Mouse (Mus musculus) liver, embryonic 13.5 days (tissue): Measurements from ENCODE around the gene Gm3336. TPM values are rescaled to one million over a fixed set of nuclear protein-coding genes. Genes with fewer than 3 reads are reported as not detected.

Source experiments
- ATAC-seq: fragments of 200-750 bp; cut with Nextera tagmentation; 2 replicates; pipeline ENCODE4 v1.8.0; 2017; ENCODE audit warnings: low read depth, mild to moderate bottlenecking, moderate number of reproducible peaks, moderate library complexity
- DNase-seq: peaks from one replicate; pipeline ENCODE4 v3.0.0; 2022
- H3K27ac ChIP-seq: fragments of 300-500 bp; sonication (generic); 2 replicates; pipeline ENCODE4 v1.5.1; 2015; ENCODE audit warnings: moderate library complexity, mild to moderate bottlenecking, inconsistent platforms
- H3K27me3 ChIP-seq: fragments of 300-500 bp; sonication (generic); 2 replicates; pipeline ENCODE4 v1.6.1; 2015; ENCODE audit warnings: mild to moderate bottlenecking, inconsistent platforms
- H3K36me3 ChIP-seq: fragments of 300-500 bp; sonication (generic); 2 replicates; pipeline ENCODE4 v1.6.1; 2015; ENCODE audit warnings: mild to moderate bottlenecking, inconsistent platforms
- H3K4me1 ChIP-seq: fragments of 300-500 bp; sonication (generic); replicated peaks from 2 replicates; pipeline ENCODE4 v1.6.1; 2015; ENCODE audit warnings: inconsistent platforms
- H3K4me2 ChIP-seq: fragments of 300-500 bp; sonication (generic); 2 replicates; pipeline ENCODE4 v1.6.1; 2015; ENCODE audit warnings: inconsistent platforms, mild to moderate bottlenecking, moderate library complexity
- H3K4me3 ChIP-seq: fragments of 300-500 bp; sonication (generic); replicated peaks from 2 replicates; pipeline ENCODE4 v1.5.1; 2015; ENCODE audit warnings: mild to moderate bottlenecking, inconsistent platforms
- H3K9ac ChIP-seq: fragments of 300-500 bp; sonication (generic); 2 replicates; pipeline ENCODE4 v1.6.1; 2015; ENCODE audit warnings: mild to moderate bottlenecking, inconsistent platforms
- H3K9me3 ChIP-seq: fragments of 300-500 bp; sonication (generic); replicated peaks from 2 replicates; pipeline ENCODE4 v1.6.1; 2016; ENCODE audit warnings: inconsistent platforms
- WGBS: fragments of 180-500 bp; shearing (Covaris S2); methylation state at CpG from one replicate; pipeline ENCODE4 v1.1.7; 2015; ENCODE audit not compliant: insufficient replicate concordance; 5-methylcytosine and 5-hydroxymethylcytosine counted together
- polyA plus RNA-seq: library from polyadenylated mRNA; unstranded; fragments of >200 nt; fragmentation: Nextera tagmentation; extraction: Ambion mirVana; gene quantifications from 2 replicates; pipeline ENCODE4 v1.2.1, GENCODE M21; 2015

Gm3336 gene
- polyA plus RNA-seq, 1 experiment from 2014 or later = not detected

- ATAC-seq (no peak), DNase-seq (no peak)
- H3K27me3 ChIP-seq = peaks cover 86% of the 10 kb centered on the region
- H3K4me3 ChIP-seq = no peak overlapping the region
- H3K9me3 ChIP-seq = no peaks in the 10 kb centered on the region
- no peak overlapping the region for H3K4me2 ChIP-seq
- H3K27ac ChIP-seq = no peak overlapping the region
- WGBS = 52% methylated on average over 11 of the region's 11 CpGs
- H3K36me3 ChIP-seq = no peaks in the 10 kb centered on the region
- peaks cover 18% of the 10 kb centered on the region for H3K4me1 ChIP-seq
- H3K9ac ChIP-seq = no peak overlapping the region
Observed at GRCm38 (mm10) chr8:70742176-70742575, 23.8 kb downstream of the Gm3336 start.

- peaks cover 18% of the 10 kb centered on the region for H3K4me1 ChIP-seq
- DNase-seq (no peak), ATAC-seq (0 out of 2 replicates have a peak, but pooled peaks have one; percentile 11)
- no peaks in the 10 kb centered on the region for H3K36me3 ChIP-seq
- H3K27me3 ChIP-seq = peaks cover 86% of the 10 kb centered on the region
- H3K9ac ChIP-seq = no peak overlapping the region
- 3% methylated on average over 38 of the region's 38 CpGs for WGBS
- peak overlapping the region; percentile 23; the same call in 1 of the 2 replicates for H3K4me3 ChIP-seq
- no peak overlapping the region for H3K27ac ChIP-seq
- H3K9me3 ChIP-seq = no peaks in the 10 kb centered on the region
- peak overlapping the region; percentile 44 for H3K4me2 ChIP-seq
Observed at GRCm38 (mm10) chr8:70742981-70743655, 24.8 kb downstream of the Gm3336 start.

- H3K4me3 ChIP-seq = peak overlapping the region; percentile 23
- H3K27me3 ChIP-seq = peaks cover 90% of the 10 kb centered on the region
- ATAC-seq (0 out of 2 replicates have a peak, but pooled peaks have one; percentile 8), DNase-seq (no peak)
- no peaks in the 10 kb centered on the region for H3K36me3 ChIP-seq
- H3K4me1 ChIP-seq = peaks cover 18% of the 10 kb centered on the region
- 4% methylated on average over 48 of the region's 48 CpGs for WGBS
- peak overlapping the region; percentile 44 for H3K4me2 ChIP-seq
- H3K9ac ChIP-seq = peak overlapping the region; percentile 0; the same call in 1 of the 2 replicates
- no peak overlapping the region for H3K27ac ChIP-seq
- H3K9me3 ChIP-seq = no peaks in the 10 kb centered on the region
Observed at GRCm38 (mm10) chr8:70743656-70744590, 25.6 kb downstream of the Gm3336 start.

DNA sequence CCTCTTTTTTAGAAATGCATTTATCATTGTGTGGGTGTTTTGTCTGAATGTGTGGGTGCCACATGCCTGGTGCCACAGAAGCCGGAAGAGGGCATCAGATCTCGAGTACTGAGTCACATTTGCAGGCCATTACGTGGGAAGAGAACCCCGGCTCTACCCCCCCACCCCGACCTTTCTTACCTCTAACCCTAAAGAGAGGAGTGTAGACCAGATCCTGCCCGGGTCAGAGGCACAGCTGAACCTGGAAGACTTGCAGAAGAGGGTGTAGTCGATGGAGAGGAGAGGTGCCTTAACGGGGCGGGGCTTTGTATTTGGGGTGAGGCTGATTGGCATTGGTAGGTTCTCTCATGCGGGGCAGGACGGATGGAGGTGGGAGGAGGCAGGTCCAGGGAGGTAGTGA is 26.5 kb downstream of the Gm3336 start:
- Histone ChIP-seq H3K36me3 (no peaks in the 10 kb centered on the region), H3K4me2 (no peak overlapping the region), H3K27ac (no peak overlapping the region), H3K4me1 (peaks cover 18% of the 10 kb centered on the region), H3K9ac (no peak overlapping the region), H3K27me3 (peaks cover 97% of the 10 kb centered on the region), H3K4me3 (no peak overlapping the region), H3K9me3 (no peaks in the 10 kb centered on the region)
- ATAC-seq (no peak), DNase-seq (no peak)
- 32% methylated on average over 11 of the region's 11 CpGs for WGBS

DNA sequence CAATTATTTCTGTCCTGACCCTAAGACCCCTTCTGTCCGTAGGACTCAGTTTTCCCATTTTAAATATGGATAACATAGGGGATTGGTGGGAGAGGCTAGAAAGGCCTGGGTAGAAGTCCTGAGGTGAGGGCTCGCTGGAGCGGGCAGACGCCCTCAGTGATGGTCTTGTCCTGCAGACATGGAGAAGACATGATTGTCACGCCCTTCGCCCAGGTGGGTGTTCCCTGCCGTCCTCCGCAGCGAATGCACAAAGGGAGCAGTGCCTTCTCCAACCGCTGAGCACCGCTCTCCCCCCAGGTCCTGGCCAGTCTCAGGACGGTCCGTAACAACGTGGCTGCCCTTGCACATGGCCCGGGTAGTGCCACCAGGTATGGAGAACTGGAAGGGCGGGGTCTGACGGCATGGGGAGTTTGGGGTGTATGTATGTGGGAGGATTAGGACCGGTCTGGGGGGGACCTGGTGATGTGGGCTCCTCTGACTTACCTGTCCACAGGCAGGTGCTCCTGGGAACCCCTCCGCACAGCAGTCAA is 27.4 kb downstream of the Gm3336 start:
- peaks cover 99% of the 10 kb centered on the region for H3K27me3 ChIP-seq
- no peaks in the 10 kb centered on the region for H3K9me3 ChIP-seq
- DNase-seq = no peak
- ATAC-seq = no peak
- H3K36me3 ChIP-seq = no peaks in the 10 kb centered on the region
- no peak overlapping the region for H3K27ac ChIP-seq
- peaks cover 18% of the 10 kb centered on the region for H3K4me1 ChIP-seq
- no peak overlapping the region for H3K4me2 ChIP-seq
- H3K4me3 ChIP-seq = no peak overlapping the region
- no peak overlapping the region for H3K9ac ChIP-seq
- WGBS = 43% methylated on average over 19 of the region's 19 CpGs

DNA sequence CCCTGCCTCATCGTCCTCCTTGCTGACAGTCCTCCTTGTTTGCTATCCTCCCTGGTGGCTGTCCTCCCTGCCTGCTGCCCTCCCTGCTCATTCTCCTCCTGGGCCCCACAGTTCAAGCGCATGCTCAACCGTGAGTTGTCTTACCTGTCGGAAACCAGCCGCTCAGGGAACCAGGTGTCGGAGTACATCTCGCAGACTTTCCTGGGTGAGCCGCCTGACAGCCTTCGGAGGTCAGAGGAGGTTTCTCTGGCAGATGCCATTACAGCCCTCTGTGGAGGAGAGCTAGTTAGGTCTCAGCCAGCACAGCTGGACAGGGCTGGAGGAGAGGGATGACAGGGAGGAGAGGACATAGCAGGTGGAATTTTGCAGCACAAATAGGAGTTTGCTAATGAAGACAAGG is 28.3 kb downstream of the Gm3336 start:
- DNase-seq = no peak
- 63% methylated on average over 9 of the region's 9 CpGs for WGBS
- ATAC-seq = no peak

GRCm38 (mm10) chr8:70747211-70747890 is 29.0 kb downstream of the Gm3336 start:
- no peak for ATAC-seq
- 71% methylated on average over 18 of the region's 18 CpGs for WGBS

More for the DNA sequence above, 28.3 kb downstream of the Gm3336 start:
- Histone ChIP-seq H3K36me3 (no peaks in the 10 kb centered on the region), H3K27ac (no peak overlapping the region), H3K27me3 (peaks cover 90% of the 10 kb centered on the region), H3K4me1 (peaks cover 18% of the 10 kb centered on the region), H3K4me3 (no peak overlapping the region), H3K9me3 (no peaks in the 10 kb centered on the region), H3K9ac (no peak overlapping the region), H3K4me2 (no peak overlapping the region)

DNA sequence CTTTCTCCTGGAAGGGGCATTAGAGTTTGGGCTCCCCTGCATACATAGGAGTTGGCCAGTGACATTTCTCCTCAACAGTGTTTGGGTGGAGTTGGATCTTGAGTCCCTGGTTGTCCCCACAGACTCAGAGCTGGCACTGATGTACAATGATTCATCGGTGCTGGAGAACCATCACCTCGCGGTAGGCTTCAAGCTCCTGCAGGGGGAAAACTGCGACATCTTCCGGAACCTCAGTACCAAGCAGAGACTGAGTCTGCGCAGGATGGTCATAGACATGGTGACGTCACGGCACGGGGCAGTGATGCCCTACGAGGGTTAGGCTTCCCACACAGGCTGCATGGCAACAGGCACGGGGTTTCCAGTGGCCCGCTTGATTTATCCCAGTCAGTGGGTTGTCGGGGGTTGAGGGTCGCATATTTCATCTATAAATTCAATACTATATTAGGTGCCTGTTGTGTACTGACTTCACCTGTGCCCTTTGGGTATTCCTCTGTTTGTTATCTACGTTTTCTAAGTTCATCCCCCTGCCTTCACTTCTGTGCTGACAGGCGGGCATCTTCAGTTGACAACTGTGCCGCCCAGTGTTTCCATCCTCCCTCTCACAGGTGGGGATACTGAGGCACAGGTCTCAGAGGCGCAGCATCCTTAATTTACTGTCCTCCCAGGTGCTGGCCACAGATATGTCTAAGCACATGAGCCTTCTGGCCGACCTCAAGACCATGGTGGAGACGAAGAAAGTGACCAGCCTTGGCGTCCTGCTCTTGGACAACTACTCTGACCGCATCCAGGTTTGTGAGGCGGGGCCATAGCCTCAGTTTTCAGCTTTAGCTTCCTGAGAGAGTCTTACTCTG is 30.1 kb downstream of the Gm3336 start:
- no peak for ATAC-seq
- no peaks in the 10 kb centered on the region for H3K9me3 ChIP-seq
- H3K4me3 ChIP-seq = no peak overlapping the region
- H3K9ac ChIP-seq = no peak overlapping the region
- H3K27me3 ChIP-seq = peaks cover 72% of the 10 kb centered on the region
- no peaks in the 10 kb centered on the region for H3K36me3 ChIP-seq
- H3K4me1 ChIP-seq = peaks cover 25% of the 10 kb centered on the region
- no peak for DNase-seq
- H3K27ac ChIP-seq = no peak overlapping the region
- no peak overlapping the region for H3K4me2 ChIP-seq
- WGBS = 78% methylated on average over 23 of the region's 23 CpGs

More at GRCm38 (mm10) chr8:70747211-70747890, 29.0 kb downstream of the Gm3336 start:
- Histone ChIP-seq H3K4me2 (no peak overlapping the region), H3K36me3 (no peaks in the 10 kb centered on the region), H3K9ac (no peak overlapping the region), H3K4me1 (peaks cover 21% of the 10 kb centered on the region), H3K27me3 (peaks cover 83% of the 10 kb centered on the region), H3K4me3 (no peak overlapping the region), H3K27ac (no peak overlapping the region), H3K9me3 (no peaks in the 10 kb centered on the region)
- no peak for DNase-seq

- Histone ChIP-seq H3K36me3 (no peaks in the 10 kb centered on the region), H3K4me3 (no peak overlapping the region), H3K27ac (no peak overlapping the region), H3K9ac (no peak overlapping the region), H3K4me2 (no peak overlapping the region), H3K27me3 (peaks cover 64% of the 10 kb centered on the region), H3K4me1 (peaks cover 26% of the 10 kb centered on the region), H3K9me3 (no peaks in the 10 kb centered on the region)
- no peak for ATAC-seq
- no peak for DNase-seq
- 62% methylated on average over 19 of the region's 19 CpGs for WGBS
Observed at GRCm38 (mm10) chr8:70749097-70749674, 30.8 kb downstream of the Gm3336 start.

GRCm38 (mm10) chr8:70750128-70750680 is 31.9 kb downstream of the Gm3336 start:
- ATAC-seq = no peak
- Histone ChIP-seq H3K9me3 (no peaks in the 10 kb centered on the region), H3K36me3 (no peaks in the 10 kb centered on the region), H3K4me2 (no peak overlapping the region), H3K4me1 (peaks cover 31% of the 10 kb centered on the region), H3K4me3 (no peak overlapping the region), H3K27ac (no peak overlapping the region), H3K27me3 (peaks cover 54% of the 10 kb centered on the region), H3K9ac (no peak overlapping the region)
- 69% methylated on average over 13 of the region's 13 CpGs for WGBS
- no peak for DNase-seq
